Mouse (Mus musculus): Measurements from ENCODE around the gene Lamtor1.

- no peak for TF ChIP-seq ZC3H11A (IDR thresholded peaks at IDR 0.05; ENCODE audit: low read depth, low read length)
- peak; percentile 66 for TF ChIP-seq ZNF384 (IDR thresholded peaks at IDR 0.05; ENCODE audit: low read depth, low read length)
These were observed 9.3 kb upstream of the Lamtor1 start for GRCm38 (mm10) chr7:101896104-101897066.

Data from CH12.LX (cell line).